Mouse (Mus musculus) megakaryocyte progenitor cell, adult 5-6 weeks (primary cell): ENCODE measurements around the gene Arhgef25. TPM values are rescaled to one million over a fixed set of nuclear protein-coding genes. Genes with fewer than 3 reads are reported as not detected.

Experiments used
- ATAC-seq: replicated peaks from 2 replicates; pipeline ENCODE4 v1.8.0; 2016; ENCODE audit warnings: mild to moderate bottlenecking, moderate TSS enrichment, inconsistent platforms; ENCODE audit not compliant: poor library complexity
- total RNA-seq, 2 experiments: library from RNA; stranded (forward) in 1 of 2; stranded (reverse) in 1 of 2; fragments of 157-497, 149-512 nt in 1 of 2; fragments of 200-1000 nt in 1 of 2; gene quantifications; 2 replicates each; pipeline versions ENCODE4 v1.2.3 to v1.2.4; 2015 to 2017

Arhgef25 gene
- total RNA-seq, 2 experiments from 2014 or later: 3.1 to 5.3 TPM

DNA sequence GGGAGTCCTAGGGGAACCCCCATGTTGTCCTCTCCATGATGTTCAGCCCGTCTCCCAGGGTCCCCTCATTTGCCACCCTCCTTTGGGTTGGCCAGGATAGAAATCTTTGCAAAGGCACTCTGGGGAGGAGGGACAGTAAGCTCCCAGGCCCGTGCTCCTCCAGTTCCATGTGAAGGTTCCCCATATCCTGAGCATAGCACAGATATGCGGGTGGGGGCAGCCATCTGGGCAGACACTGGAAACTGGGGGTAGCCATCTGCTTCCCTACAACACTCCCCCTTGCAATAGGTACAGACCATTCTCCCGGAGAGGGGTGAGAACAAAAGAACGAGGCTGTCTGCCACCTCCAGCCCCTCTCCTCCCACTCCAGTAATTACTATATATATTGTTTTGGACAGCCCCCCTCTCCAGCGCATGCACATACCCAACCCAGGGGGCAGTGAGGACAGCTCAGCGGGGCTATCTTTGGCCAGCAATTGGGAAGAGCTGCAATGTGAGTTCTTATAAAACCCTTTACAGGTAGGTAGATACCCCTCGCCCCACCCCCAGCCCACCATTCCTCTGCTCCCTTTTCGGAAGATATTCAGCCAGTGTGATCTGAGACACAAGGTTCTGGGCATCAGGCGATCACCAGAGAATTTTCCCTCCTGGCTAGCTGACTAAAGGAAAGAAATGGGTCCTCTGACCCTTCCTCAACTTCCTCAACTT, 2.4 kb downstream of the Arhgef25 start:
- ATAC-seq: no peak

DNA sequence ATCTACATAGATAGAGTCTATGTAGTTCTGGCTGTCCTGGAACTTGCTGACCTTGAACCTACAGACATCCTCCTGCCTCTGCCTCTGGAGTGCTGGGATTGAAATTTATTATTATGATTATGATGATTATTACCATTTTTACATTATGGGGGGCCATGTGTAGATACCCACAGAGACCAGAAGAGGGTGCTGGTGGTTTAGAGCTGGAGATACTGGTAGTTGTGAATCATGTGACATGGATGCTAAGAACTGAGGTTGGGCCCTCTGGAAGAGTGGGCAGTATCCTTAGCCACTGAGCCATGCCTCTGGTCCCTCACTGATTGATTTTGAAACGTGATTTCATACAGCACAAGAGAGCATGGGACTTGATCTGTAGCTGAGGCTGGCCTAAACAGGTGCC, 3.4 kb downstream of the Arhgef25 start:
- peak; percentile 32 for ATAC-seq

DNA sequence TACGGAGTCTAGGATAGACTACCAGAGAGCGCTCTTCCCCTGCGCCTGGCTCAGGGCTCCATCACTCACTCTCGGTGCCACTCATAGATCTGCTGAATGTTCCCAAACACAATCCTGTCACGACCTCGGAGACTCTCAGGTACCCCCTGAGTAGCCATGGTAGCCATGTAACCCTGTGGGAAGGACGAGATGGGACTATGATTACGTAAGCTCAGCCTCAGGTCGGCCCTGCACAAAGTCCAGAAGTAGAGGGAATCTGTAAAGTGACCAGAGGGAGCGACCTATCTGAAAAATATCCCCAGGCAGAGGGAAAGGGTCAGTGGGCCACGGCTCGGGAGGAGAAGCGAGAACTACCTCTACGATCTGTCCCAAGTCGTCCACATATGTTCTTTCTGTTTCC, 4.4 kb downstream of the Arhgef25 start:
- ATAC-seq: no peak

DNA sequence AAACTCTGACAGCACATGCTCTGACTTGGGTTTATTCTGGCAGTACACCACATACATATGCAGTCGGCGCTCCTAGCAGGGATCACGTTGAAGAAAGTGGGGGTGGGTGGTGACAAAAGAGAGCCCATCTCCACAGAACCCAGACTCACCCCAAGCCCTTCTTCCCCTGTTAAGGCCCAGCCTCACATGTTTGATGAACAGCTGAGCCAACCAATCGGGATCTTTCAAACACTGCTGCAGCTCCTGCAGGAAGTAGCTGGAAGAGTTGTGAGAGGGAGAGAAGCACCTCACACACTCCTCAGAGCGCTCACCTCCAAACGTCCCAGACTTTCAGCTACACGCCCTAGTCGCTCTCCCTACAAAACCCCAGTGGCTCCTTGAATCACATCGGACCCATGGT, 4.8 kb downstream of the Arhgef25 start:
- no peak for ATAC-seq

- ATAC-seq: peak; percentile 23
Measured at GRCm38 (mm10) chr10:127183759-127184158, 6.1 kb downstream of the Arhgef25 start.

DNA sequence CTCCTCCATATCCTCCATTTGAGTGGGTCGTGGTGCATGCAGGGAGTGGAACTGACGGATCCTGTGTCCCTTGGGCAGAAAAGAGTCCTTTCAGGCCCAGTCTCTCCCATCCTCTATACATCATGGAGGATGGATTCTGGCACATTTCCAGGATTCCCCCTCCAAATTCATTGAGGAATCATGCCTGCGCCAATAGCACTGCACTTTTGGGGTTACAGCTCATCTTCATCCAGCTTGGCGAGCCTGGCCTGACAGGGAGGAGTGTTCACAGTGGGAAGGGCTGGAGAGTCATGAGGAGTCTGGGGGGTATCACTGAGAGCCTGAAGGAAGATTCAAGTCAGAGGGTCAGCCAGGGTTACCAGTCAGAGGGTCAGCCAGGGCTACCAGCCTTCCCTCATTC, 7.3 kb downstream of the Arhgef25 start:
- no peak for ATAC-seq

DNA sequence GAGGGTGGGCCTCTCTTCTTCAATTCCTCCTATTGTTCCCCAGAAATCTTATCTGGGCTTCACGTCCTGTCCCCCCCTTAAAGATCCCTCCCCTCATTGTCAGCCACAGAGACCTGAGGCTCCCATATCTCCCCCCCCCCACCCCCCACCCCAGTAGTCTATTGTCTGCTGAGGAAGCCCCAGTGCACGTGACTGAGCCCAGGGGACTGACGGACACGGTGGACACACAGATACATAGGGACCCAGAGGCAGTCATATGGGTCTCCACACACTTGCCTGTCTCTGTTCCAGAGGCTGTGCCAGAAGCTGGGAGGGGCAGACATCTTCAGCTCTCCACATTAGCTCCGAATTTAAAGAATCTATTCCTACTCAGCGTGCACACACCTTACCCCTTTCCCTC, 8.3 kb downstream of the Arhgef25 start:
- ATAC-seq: no peak

GRCm38 (mm10) chr10:127180695-127181047, 9.2 kb downstream of the Arhgef25 start:
- no peak for ATAC-seq

DNA sequence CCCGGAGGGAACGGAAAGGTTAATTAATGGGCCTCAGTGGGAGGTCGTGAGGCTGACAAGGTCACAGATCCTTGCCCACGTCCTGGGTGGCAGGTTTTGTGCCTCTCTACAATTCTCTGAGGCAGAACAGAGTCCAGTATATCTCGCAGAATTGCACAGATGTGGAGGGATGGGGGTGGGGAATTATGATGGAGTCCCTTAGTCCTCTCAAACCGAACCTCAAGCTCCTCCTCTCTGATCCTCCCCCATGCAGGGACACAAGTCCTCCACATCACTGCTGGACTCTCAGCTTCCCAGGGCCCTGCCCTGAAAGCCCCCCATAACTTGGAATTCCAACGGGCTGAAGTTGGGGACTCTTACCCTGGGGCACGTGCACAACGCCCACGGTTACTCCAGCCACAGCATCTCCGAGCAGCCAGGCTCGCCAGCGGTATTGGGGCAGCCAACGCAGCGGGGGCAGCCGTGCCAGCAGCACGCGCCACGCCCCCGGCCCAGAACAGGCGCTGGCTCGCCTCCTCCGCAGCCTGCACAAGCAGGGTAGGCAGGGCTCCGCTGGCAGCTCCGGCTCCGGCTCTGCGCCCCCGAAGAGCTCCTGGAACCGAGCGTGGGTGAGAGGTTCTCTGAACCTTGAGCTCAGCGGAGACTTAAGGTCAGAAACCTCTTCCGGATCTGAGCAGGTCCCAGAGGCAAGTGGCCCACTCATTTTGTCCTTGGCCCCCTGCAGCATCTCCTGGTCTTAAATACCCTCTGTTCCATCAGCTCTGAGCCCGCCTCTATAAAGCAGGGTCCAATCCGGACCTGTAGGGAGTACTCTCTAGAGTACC, 9.8 kb downstream of the Arhgef25 start, which contains the start of gene Slc26a10:
Slc26a10 (minus strand) TSS at position 775 of the 824 bp plus-strand sequence.
- no peak for ATAC-seq

- peak; percentile 13; the same call in 1 of the 2 replicates for ATAC-seq
Measured at GRCm38 (mm10) chr10:127178286-127179027, 11.4 kb downstream of the Arhgef25 start.

GRCm38 (mm10) chr10:127177719-127178118, 12.2 kb downstream of the Arhgef25 start:
- ATAC-seq: peak; percentile 77

- no peak for ATAC-seq
Measured at GRCm38 (mm10) chr10:127177235-127177634, 12.6 kb downstream of the Arhgef25 start.

DNA sequence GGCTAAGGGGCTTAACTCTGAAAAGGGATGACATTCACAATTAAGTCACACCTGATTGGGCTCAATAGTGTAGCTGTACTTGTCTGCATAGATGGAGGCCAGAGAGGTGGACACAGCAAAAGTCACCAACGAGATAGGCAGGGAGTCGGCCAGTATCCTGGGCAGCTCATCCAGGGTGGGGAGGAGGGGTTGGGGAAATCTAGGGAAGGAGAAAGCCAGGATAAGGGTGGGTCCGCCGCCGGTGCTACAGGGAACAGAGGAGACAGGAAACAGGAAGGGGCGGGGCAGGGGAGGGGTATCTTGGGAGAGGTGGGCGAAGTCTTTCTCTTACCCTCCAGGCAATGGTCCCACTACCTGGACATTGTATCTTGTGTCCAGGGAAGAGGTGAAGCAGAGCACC, 13.1 kb downstream of the Arhgef25 start:
- ATAC-seq: no peak

DNA sequence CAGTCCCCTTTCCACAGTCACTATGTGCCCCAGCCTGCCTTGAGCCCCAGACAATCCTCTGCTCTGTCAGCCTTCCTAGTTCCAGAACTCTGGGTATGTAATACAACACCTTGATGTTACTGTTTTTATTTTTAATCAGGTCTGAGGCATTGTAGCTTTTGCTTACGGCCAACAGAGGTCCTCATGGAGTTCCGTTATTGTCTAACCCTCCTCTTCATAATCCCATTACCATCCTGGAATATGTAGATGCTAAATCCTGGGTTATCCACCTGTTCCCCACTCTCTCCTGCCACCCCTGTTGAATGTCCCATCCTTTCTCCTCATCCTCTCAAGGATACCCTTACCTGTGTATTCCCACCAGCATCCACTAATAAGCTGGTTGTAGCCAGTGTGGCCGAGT, 13.7 kb downstream of the Arhgef25 start:
- ATAC-seq: no peak

GRCm38 (mm10) chr10:127174170-127174569, 15.7 kb downstream of the Arhgef25 start:
- ATAC-seq: no peak

- no peak for ATAC-seq
Measured at GRCm38 (mm10) chr10:127173148-127174065, 16.5 kb downstream of the Arhgef25 start.

GRCm38 (mm10) chr10:127171631-127172200, 18.2 kb downstream of the Arhgef25 start:
- ATAC-seq: no peak

DNA sequence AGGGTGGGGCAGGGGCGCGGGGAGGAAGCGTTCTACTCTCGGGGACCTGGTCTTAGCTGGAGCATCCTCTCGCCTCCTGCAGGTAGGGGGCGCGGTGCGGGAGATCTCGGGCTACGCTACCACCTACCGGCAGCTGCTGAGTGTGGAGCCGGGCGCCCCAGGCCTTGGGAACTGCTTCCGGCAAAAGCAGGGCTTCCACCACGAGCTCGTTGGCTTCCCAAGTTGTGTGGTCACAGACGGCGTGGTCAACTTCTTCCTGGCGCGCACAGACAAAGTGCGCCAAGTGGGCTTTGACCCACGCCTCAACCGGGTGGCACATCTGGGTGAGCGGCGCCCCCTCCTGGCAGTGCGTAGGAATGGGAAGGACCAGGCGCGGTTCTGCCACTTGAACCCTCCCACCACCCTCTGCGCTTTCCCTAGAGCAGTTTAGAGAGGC, 19.0 kb downstream of the Arhgef25 start:
- peak; percentile 72 for ATAC-seq

DNA sequence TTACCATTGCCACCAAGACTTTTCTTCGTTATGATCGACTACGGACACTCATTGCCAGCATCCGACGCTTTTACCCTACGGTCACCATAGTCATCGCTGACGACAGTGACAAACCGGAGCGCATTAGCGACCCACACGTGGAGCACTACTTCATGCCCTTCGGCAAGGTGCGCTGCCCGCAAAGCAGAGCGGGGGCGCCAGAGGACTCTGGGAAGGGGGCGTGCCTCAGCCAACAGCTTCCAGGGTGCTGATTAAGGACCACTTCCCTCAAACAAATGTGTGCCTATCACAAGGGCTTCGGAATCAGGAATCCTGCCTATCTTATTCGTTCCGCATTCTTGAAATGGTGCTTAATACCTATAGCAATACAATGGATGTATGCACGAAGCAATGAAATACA, 19.9 kb downstream of the Arhgef25 start:
- ATAC-seq: no peak

GRCm38 (mm10) chr10:127167614-127168192, 22.2 kb downstream of the Arhgef25 start:
- no peak for ATAC-seq
